Mouse (Mus musculus) NIH3T3 (cell line): Measurements from ENCODE around the gene Gm28551.
"Not testable (repeated sequence)": the region's sequence is repeated elsewhere in the genome, so short reads cannot be mapped to it uniquely, and the experiment has no call there.

Experiments
- DNase-seq: peaks from one replicate; pipeline ENCODE4 v3.0.0-alpha.2; 2012; ENCODE audit warnings: low read depth

Gene Gm28551

DNA sequence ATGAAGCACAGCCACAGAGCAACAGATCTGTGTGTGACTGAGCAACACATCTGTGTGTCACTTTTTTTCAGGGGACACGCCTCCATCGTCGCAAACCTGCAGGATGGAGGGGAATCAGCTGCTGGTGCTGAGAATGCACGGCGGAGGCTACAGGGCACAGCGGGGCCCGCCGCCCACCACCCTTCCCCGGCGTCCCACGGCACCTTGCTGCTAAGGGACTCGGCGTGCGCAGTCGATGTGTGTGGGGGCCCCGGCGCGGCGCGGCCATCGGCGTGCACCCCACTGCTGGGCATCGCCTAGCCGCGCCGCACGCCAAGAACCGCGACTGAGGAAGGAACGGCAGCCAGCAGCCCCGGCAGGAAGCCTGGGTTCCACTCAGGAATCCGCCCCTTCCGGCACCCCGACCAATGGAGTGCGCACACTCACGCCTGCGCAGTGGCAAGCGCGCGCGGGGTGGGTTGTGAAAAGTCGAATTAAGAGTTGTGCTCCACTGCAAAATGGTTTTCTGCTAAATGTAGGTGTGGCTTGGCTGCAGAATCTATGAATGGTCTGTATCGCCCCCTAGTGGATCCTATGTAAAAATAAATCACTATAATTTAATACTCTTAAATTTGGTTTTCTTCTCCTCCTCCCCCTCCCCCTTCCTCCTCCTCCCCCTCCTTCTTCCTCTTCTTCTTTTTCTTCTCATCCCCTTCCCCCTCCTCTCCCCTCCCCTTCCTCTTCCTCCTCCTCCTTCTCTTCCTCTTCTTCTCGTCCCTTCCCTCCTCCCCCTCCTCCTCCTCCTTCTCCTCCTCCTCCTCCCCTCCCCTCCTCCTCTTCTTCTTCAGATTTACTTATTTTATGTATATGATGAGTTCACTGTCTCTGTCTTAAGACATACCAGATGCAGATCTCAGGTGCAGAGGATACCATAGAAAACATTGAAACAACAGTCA lies at the start of gene Gm28551, which contains the start of the genes Asdurf and Asnsd1:
Gene Gm28551 (minus strand): TSS at position 341 of the 935 bp plus-strand sequence.
Gene Asdurf (minus strand): TSS at position 293 of the 935 bp plus-strand sequence.
Gene Asnsd1 (minus strand): TSS at position 426 of the 935 bp plus-strand sequence.
- peak; percentile 99 for DNase-seq

- DNase-seq, result not testable (repeated sequence)
Observed at GRCm38 (mm10) chr1:53393936-53394760, 41.7 kb upstream of the Gm28551 start.

- DNase-seq, result no peak
Observed at GRCm38 (mm10) chr1:53388762-53389161, 36.3 kb upstream of the Gm28551 start.

DNA sequence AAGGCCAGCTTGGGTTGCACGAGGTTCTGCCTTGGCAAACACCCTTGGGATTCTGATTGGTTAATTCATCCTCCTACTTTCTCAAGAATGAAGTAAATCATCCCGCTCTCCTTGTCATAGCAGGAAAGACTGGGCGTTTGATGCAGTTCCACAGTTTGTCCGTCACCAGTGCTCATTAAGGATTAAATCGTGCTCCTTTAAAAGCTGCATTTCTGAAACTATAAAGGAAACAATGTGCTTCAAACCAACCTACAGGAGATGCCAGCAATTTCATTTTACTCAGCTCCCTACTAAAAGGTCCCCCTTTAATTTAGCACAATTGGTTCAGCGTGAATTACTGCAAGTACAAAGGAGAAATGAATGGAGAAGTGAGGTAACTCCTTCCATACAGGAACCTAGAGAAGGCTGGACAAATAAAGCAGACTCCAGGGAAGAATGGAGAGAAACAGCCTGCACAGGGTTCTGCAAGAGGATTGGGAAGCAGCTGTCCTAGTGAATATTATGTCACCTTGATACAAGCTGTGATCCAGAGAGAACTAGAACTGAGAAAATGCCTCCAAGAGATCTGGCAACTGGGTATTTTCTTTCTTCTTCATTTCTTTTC lies 31.7 kb upstream of the Gm28551 start:
- DNase-seq, result no peak

DNA sequence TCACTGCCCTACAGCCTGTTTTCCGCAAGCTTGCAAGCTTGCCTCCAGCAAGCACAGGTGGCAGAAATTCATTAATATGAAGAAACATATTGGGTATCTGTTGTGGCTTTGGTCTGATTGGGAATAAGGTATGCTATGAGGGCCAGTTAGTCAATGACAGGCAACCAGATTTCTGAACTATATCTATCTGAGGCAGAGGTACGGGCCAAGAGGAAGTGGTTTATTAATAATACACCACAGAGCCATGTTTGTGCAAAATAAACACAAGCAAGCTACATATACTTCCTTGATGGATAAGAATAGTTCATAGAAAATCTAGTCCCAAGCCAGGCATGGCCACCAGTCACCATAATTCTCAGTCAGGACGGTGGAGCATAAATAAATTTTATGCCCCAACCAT lies 25.3 kb upstream of the Gm28551 start:
- no peak for DNase-seq

DNA sequence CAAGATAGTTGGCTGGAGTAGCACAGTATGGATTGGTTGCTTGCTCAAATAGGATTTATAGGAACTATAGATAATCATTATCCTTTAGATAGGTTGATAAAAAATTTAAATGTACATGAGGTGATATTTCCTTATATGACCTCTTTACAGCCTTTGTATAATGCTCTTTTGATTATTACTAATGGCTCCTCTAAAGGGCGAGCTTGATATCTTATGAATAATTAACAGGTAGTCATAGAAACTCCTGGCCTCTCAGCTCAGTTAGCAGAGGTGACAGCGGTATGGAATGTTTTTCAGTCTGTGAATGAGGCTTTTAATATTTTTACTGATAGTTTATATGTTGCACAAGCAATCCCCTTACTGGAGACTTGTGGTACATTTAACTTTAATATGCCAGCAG lies 23.5 kb upstream of the Gm28551 start:
- DNase-seq, result not testable (repeated sequence)

- no peak for DNase-seq
Observed at GRCm38 (mm10) chr1:53358988-53359387, 6.5 kb upstream of the Gm28551 start.

GRCm38 (mm10) chr1:53341071-53341470 lies 11.4 kb downstream of the Gm28551 start:
- DNase-seq, result no peak

GRCm38 (mm10) chr1:53337403-53337802 lies 15.1 kb downstream of the Gm28551 start:
- DNase-seq, result not testable (repeated sequence)

DNA sequence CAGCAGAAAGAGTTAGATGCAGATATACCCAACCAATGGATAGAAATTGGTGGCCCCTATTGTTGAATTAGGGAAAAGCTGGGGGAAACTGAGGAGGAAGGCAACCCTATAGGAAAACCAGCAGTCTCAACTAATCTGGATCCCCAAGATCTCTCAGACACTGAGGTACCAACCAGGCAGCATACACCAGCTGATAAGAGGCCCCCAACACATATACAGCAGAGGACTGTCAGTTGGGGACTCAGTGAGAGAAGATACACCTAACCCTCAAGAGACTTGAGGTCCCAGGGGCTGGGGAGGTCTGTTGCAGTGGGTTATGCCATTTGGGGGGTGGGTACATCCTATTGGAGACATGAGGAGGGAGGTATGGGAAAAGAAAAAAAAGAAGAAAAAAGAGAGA lies 17.0 kb downstream of the Gm28551 start:
- no peak for DNase-seq

- not testable (repeated sequence) for DNase-seq
Observed at GRCm38 (mm10) chr1:53333527-53333926, 18.9 kb downstream of the Gm28551 start.

GRCm38 (mm10) chr1:53324827-53325494 lies 27.5 kb downstream of the Gm28551 start:
- DNase-seq, result no peak

- no peak for DNase-seq
Observed at GRCm38 (mm10) chr1:53324277-53324676, 28.2 kb downstream of the Gm28551 start.

- no peak for DNase-seq
Observed at GRCm38 (mm10) chr1:53323254-53323653, 29.2 kb downstream of the Gm28551 start.

DNA sequence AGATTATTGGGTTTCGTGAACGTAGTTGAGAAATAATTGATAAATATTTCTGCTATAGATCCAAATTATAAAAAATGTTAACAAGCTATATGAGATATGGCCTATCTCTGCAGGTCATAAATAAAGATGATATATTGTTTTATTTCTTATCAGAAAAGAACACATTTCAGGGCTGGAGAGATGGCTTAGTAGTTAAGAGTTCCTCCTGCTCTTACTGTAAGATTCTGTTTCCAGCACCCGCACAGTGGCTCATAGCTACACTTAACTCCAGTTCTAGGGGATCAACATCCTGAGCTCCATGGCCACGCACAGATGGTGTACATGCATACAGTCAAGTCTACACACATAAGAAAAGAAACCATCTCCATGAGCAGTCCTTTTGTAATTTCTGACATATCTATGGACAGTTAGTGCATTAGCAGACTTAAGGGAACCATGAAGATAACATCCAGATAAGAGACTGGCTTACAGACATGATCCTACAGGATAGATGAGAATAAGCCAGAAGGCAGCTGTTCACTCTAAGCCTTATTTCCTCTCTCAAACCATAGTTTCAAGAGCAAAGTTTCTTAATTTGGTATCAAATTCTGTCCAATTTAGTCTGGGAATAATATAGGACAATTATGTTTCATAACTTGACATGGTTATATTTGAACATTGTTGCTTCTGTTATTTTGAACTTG lies 30.7 kb downstream of the Gm28551 start:
- DNase-seq, result no peak

DNA sequence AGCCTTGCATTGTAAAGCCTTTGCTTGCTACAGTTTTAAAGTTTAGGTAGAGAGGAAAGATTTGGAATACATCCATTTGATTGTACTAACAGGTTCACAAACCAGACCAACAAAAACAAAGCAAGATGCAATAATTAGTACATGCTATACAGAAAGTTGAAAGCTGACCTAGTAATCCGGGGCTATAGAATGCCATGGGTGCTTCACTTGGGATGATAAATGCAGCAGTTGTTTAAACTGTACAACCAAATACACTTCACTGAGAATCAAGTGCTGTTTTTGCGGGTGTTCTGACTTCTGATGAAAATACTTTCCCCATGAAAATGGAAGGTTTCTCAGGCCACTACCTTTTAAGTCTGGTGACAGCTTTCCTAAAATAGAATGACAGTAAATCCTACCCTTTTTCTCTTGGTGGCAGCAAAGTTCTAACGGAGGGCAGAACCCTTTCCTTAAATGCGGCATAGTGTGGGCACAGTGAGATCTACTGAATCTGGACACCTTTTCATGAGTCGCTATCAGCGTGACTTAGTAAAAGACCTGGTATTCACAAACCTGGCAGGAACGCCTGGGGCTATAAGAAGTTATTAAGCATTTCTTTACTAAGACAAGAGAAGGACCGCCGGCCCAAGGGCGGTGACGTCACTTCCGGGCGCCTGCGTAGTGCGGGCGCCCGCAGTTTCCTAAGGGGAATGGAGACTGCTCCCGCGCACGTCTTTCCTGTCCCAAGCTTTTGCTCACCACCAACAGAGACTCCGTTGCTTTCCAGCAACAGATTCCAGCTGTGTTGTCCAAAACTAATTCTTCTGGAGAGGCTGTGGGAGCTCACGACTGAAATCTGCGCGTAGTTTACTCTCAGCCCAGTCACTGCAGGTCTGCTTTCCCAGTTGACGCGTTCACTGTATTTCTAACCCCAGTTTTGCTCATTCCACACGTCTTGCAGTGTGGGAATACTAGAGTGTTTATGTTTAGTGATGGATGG lies 39.2 kb downstream of the Gm28551 start, which contains the start of gene Osgepl1:
Gene Osgepl1 (plus strand): TSS at position 636 of the 979 bp plus-strand sequence.
- DNase-seq, result peak; percentile 90

DNA sequence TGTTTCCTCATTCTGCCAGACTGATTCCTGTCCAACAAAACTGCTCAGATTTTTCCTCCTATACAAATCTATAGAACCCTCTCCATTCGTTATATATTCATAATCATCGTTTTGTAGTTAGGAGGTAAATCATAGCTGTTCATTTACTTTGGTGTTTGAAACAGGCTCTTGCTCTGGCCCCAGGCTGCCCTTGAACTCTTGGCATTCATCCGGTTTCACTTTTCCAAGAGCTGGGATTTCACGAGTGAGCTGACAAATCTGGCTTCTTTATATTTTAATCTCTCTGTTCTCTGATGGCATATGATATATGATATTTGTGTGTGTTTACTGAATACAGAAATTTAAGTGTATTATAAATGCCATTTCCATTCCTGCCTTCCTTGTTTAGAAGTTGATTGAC lies 52.0 kb downstream of the Gm28551 start:
- no peak for DNase-seq

GRCm38 (mm10) chr1:53296581-53297383 lies 55.7 kb downstream of the Gm28551 start, which contains the start of the genes Pms1, Ormdl1 and Gm28778:
TSS of gene Pms1 (minus strand) at chr1:53297018.
TSS of gene Ormdl1 (plus strand) at chr1:53297095.
TSS of gene Gm28778 (plus strand) at chr1:53297111.
- peak; percentile 98 for DNase-seq

DNA sequence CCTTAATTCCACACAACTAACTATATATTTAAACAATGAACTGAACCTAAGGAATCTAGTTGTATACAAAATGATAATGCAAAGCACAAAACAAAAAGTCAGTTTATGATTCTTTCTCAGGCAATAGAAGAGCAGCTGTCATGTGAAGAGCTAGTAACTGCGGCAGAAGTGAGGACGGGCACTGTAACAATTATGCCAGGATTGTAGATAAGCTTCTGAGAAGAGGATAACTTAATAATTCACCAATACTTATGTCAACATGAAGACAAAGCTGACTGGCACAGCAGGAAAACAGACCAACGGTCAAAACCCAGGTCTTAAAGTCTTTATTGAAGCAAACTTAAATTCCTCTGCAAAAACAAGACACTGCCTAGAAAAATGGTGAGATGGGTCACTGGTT lies 61.3 kb downstream of the Gm28551 start:
- no peak for DNase-seq
